Mouse (Mus musculus): ENCODE data around the gene Cpxm2.

The Cpxm2 gene

DNA sequence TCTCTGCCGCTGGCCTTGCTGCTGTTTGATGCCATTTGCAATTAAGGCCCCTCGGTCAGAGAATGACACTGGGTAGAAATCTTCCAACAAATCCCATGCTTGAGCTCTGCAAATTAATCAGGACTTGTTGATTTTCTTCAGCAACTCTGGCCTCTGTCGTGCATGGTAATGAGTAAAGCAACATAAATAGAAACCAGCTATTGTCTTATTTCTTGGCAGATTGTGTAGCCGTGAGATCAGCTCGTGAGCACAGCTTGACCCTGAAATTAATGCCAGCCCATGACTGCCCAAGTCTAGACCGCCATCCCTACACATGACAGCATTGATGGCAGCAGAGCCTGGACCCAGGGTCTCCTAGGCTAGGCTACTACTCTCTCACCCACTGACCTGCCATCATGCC, 25.9 kb downstream of the Cpxm2 start:
- no peak for DNase-seq

DNA sequence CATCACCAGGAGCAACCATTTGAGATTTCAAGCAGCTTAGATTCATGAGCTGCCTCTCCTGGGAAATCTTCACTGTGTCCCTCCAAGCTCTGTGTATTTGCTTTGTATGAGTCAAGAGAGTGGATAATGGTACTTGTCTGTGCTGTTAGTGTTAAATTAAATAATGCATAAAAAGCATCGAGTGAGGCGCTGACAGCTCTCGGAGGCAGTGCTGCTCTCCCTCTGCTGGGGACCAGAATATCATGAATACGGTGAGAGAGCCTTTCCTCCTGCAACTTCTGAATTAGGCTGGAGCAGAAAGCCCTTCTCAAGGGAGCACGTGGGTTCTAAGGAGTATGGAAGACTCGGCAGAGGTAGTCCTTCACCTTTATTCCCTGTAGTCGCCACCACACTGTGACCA, 29.6 kb downstream of the Cpxm2 start:
- no peak for DNase-seq

DNA sequence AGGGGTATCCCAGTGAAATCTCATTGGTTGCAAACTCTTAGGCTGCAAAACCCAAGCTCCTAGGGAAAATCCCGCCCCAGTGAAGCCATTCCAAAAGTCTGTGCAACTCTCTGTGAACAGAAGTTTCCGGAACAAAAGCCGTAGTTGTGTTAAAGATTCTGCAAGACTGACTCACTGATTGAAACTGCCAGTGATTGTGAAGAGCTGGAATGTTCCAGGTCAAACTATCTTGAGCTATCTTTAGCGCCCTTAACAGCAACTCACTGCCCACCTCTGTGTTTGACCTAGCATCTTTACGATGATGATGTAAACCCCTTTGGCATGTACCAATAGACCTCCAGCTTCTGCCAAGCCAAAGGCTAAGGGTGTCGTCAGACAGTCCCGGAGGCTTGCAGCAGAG, 31.3 kb downstream of the Cpxm2 start:
- no peak for DNase-seq

DNA sequence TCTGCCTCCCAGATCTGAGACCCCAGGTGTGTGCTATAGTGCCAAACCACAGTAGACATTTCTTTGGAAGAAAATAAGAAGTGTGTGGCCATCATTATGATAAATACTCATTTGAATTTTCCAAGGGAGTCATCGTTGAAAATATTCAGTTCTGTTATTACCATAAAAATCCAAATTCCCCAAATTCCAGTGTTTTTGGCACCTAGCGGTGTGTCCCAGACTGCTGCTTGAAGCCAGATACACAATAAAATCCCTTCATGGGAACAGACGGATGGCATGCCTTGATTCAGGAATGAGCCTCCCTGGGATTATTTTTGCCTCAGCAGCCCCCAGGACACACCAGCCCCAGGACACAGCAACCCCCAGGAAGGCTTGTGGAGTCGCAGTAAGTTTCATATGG, 34.7 kb downstream of the Cpxm2 start:
- no peak for DNase-seq

DNA sequence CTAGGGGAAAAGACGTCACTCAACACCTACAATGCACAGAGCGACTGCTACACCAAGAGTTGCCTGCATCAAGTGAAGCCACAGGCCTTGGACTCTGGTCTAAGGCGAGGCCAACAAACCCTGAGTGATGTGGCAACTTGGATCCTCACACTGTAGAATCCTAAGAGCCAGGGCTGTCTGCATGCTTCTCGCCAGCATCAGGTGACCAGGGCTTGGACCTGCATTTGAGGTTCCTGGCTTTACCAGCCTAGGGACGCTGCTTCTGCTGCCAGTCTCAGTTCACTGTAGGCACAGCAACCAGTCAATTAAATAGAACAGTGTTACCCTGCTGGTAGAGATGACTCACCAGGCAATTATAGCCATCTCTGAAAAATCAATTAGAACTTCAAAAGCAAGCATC, 42.8 kb downstream of the Cpxm2 start:
- no peak for DNase-seq

DNA sequence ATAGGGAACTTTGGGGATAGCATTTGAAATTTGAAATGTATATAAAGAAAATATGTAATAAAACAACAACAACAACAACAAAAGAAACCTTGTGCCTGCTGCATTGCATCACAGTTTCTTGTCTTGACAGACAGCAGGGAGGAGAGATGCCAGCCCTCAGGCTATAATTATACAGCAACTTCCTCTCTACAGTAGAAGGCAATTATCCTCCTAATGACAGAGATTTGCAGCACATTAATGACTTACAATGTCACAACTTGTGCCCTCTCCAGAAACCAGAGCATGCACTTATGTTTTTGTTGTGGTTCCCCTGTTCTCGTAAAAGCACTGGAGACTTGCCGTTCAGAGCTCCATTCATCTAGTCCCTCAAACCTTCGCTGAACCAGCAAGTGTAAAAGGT, 44.2 kb downstream of the Cpxm2 start:
- DNase-seq: no peak

DNA sequence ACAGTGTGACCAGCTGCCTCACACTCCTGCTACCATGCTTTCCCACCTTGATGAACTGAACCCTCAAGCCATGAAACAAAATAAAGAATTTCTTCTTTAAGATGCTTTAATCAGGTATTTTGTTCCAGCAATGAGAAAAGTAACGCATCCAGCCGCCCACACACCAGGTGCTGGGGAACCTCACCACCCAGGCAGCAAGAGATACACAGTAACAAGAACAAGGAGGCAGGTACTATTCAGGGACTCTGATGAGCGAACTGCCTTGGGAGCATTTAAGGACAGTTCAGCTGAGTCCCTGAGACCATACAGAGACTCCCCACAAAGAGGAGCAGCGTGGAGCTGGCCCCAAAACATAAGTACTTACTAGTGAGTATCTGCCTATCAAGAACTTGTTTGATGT, 47.6 kb downstream of the Cpxm2 start:
- no peak for DNase-seq

DNA sequence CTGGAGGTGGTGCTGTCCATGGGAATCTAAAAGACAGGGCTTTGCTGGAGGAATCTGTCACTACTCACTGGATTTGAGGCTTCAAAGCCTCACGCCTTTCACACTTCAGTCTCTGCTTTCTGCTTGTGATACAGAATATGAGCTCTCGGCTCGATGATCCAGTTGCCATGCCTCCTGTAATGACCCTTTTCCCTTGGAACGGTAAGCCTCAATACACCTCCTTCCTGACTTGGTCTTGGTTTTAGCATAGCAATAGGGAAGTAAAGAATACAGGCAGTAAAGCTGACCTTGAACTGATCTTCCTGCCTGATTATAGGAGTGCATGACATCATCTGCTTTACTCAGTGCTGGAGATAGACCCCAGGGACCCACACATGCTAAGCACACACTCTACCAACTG, 49.2 kb downstream of the Cpxm2 start:
- DNase-seq: no peak

DNA sequence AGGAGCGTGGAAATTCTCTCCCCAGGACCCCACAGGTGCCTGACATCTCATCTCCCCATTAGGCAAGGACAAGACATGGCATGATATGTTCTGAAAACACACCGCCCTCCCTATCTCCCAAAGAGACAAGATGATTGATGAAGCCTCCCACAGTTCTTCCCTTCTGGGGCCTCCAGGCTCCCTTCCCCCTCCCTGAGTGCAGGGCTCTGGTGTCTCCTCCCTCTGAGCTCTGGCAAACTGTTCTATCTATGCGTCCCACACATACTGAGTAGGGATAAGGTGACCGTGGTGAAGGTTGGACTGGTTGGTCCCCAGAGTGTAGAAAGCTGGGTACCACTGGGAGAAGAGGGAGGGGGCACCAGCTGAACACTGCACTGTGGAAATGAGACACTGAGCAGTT, 56.1 kb downstream of the Cpxm2 start:
- DNase-seq: no peak

DNA sequence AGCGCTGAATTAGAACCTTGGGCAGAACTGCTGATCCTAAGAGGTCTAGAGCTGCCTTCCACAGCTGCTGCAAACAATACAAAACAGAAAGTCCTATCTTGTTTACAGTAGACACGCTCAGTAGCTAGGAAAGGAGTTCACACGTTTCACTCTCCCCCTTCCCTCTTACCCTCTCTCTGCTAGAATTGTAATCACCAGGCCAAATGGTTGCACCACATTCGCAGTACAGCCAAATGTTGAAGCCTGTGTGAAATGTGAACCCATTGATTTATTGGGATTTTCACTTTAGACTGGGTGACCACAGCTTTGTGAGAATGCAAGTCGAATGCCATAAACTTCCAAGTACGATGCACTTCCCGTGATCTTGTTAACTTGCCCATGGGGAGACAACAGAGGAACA, 59.9 kb downstream of the Cpxm2 start:
- DNase-seq: no peak

DNA sequence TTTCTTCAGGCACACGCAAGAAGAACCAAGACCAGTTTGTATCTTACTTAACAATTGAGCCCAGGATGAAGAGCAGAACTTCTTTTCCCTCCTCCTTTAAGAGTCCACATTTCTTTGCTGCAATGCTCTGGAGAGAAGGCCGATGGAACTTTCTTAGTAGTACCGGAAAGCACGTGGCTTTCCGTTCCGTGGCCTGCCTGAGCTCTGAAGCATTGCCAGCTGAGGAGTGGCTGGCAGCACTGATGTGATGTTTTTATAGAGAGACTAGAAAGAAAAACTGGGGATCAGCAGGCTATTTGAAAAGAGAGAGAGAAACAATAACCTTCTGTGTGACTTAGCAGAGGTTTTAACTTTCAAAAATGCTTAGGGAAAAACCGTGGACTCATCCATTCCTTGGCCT, 63.0 kb downstream of the Cpxm2 start:
- DNase-seq: no peak

DNA sequence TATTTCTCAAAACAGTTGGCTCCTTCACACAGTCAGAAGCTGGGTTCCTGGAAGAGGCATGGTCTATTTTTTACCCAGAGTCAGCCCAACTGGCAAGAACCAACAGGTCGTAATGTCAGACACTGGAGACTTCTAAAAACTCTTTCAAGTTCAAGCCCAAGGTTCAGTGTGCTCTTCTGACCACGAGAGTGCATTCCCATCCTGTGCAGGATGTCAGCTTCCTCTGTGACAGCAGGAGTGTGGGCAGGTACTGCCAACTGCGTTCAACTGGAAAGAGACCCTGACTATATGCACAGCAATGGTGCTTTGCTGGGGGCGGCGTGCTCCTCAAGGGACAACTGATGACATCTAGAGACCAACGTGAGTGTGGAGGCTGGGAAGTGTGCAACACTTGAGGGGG, 65.9 kb downstream of the Cpxm2 start:
- DNase-seq: no peak

DNA sequence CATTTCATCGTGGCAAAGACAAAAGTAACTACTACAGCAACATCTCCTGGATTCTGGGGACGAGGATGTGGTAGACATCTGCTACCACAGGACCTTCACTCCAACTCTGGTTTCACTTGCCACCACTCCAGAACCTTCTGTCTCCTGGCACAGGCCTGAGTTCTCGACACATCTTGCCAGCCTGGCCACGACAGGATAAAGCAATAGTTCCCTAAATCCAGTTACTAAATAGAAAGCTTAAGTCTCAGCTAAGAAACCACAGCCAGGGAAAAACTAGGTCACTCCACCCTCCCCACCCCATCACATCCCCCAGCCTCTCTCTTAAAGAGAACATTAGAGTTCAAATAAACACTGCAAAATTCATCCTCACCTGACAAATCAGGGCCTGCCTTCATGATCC, 66.4 kb downstream of the Cpxm2 start:
- no peak for DNase-seq

DNA sequence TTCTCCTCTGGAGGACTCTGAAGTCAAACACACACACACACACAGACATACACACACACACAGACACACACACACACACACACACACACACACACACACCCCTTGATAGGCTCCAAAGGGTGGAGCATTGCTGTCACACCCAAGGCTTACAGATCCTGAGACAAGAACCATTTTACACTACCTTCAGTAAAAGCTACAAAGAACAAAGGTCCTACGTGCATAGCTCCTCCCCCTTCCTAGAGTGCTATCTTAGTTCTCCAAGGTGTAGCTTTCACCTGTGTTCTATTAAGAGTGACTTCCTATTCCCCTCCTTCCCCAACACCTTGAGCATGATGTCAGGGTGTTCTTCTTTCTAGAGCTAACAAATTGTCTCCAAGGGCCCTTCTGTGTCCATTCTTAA, 78.7 kb downstream of the Cpxm2 start:
- no peak for DNase-seq

DNA sequence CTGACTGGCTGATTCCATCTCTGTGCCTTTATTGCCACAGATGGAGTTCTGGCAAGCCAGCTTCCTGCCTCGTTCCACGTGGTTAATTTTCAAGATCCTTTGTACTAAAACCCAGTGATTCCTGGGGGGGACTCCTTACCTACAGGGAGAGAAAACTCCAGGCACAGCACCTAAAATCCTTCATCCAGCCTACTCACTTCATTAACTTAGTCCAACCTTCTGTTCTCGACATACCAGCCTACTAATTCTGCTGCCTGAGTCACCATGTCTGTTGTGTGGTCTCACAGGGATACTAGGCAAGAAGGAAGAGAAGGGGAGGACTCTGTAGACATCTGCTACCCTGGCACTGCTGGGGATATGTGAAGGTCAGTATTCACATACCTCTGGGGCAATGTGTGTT, 80.0 kb downstream of the Cpxm2 start:
- DNase-seq: no peak

DNA sequence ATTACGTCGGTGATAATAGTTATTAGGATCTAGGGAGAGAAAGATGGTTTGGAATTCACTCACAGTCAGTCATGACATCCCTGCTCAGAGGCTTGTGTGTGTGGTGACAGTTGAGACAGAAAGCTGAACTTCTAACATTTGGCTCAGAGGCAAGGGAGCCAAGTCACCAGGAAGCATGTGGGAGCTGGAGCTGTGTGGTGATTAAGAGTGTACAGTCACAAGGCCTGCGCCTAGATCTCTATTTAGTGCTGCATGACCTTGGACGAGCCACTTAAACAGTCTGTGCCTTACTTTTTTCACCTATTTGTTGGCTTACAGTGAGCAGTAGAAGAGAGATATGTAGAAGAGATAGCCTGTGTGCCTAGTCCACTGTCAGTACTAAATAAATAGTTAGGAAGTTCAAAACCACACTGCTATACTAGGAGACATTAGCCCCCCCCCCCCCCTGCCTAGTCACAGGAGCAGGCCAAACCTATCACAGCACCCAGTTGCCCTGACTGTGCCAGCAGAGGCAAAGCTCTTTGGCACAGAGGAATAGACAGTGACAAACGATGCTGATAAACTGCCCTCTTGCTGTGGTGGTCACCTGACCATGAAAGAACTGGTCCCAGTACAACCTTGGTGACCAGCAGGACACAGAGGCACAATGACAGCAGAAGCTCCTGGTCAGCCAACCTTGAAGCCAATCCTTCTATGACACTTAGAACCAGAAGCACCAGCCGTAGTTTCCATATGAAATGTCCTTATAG, 83.5 kb downstream of the Cpxm2 start:
- no peak for DNase-seq

DNA sequence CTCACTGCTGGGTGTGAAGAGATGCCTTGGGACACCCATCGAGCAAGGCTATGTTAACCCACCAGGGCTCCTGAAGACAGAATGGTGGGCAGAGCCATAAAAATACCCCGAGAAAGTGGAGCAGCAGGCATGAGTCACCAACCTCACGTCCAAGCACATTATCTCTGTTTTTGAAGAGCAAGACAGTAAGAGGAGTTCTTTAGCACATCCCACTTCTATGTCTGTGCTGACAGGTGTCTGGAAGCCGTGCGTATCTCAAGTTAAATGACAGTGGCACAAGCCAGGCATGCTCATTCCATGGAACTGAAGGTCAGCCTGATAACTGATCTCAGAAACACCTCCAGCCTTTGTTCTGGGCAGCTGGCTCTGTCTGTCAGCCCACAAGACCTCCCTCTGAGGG, 86.6 kb downstream of the Cpxm2 start:
- DNase-seq: no peak

DNA sequence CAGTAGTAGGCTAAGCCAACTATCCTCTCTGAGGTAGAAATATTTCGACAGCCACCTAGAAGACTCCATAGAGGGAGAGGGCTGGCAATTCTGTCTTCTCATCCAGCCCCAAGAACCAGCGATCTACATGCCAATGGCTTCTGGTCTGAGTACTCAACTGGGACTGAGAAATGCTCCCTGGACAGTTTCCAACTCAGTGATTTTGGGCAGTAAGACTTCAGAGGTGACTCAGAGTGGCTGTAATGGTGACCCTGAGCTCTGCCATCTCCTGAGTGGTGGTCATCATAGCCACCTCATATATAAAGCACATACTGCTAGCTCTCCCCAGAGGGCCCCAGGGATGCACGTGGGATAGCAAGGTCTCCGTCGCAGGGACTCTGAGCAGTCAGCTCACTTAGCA, 87.0 kb downstream of the Cpxm2 start:
- DNase-seq: no peak

DNA sequence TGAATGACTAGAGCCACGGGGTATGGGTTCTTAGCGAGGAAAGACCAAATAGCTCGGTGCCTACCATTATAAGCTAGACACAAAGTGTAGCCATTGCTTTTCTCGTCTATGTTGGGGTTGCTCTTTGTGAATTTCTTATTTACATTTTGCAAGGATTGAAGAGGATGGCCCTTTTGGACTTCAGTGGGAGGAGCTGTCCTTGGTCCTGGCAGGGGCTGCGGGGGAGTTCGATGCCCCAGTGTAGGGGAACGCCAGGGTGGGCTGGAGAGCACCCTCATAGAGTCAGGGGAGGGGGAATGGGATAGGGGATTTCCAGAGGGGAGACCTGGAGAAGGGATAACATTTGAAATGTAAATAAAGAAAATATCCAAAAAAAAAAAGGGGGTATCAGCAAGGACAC, 94.4 kb downstream of the Cpxm2 start:
- no peak for DNase-seq

DNA sequence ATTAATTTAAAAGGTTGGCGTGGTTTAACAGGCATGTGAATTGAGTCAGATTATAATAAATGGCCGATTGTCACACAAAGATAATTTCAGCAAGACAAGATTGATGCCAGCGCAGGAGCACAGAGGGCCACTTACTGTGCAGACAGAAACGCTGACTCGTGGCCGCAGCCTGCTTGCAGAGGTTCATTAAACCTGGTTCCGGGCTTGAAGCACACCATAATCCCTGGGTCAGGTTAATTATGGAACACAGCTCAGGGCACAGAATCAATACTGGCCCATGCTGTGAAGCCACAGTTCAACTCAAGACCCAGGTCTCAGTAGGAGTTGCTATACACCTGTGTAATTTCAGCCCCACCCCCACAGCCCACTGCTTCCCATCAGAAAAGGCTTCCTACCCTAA, 98.0 kb downstream of the Cpxm2 start:
- no peak for DNase-seq

DNA sequence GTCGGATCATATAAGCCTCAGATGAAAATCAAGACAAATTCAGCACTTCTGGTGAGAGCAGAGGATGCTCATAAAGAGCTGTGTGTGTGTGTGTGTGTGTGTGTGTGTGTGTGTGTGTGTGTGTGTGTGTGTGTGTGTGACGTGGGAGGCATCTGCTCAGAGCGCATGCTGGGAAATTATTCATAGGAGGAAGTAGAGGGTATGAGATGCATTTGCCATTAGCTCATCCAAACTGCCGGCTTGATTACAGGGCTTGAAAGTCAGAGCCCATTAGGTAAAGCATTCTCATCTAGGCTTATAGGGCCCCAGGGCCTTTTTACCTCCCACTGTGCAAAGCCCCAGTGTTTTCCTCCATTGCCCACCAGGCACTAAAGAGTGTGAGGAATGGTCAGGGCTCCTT, 107.9 kb downstream of the Cpxm2 start:
- DNase-seq: no peak

DNA sequence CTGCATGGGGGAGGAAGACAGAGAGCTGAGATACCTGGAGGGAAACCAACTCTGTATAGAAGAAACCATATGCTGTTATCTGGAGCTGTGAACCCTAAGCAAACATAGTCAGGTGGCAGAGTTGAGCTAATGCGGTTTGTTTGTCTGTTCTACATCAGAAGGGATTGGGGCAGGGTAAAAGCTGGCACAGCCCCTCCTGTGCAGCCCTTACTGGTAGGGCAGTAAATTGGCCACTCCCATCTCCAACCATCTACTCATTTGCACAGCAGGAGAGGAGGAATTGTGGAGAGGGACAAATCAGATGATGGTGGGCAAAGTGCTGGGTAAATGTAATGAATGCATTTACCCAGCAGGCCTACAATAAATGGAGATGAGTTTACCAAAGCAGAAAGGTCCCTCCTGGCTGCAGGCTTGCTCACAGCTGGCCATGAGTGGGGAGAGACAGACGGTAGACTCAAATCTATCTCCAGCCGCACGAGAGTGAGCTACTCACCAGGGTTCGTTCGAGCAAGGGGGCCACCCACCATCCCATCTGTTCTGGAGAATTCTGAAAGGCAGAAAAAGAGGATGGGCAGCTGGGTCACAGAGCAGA, 122.5 kb downstream of the Cpxm2 start:
- DNase-seq: no peak

DNA sequence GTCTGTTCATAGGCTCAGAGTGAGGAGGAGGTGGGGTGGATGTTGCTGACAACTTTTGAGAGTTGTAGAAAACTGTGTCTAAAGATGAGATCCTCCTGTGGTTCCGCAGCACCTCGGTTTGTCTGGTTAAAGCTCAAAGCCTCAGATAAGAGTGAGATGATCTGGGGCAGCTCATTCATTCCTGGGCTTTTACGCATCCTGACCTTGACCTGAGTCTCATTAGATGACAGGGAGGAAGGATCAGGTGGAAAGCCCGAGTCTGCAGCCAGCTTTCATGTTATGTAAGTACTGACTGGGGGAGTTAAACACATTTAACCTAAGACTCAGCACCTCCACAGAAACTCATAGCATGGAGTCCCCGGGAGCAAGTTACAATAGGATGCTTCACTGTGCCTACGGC, 127.9 kb downstream of the Cpxm2 start:
- DNase-seq: no peak

DNA sequence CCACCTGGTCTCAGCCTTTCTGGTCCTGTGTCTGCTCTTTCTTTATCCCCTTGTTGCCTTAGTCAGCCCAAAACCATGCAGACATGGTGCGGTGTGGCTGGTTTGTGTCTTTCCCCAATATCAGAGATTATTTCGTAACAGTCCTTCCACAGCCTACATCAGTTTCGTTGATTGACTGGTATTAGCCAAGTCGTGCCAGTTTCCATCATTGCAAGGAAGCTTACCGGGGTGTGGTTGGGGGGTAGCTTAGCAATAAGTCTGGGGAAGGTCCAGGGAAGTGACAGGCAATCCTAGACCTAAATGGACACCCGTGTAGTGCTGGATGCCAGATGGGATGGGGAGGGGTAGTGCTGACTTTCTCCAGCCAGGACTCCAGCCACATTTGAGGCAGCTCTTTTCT, 128.9 kb downstream of the Cpxm2 start:
- no peak for DNase-seq

DNA sequence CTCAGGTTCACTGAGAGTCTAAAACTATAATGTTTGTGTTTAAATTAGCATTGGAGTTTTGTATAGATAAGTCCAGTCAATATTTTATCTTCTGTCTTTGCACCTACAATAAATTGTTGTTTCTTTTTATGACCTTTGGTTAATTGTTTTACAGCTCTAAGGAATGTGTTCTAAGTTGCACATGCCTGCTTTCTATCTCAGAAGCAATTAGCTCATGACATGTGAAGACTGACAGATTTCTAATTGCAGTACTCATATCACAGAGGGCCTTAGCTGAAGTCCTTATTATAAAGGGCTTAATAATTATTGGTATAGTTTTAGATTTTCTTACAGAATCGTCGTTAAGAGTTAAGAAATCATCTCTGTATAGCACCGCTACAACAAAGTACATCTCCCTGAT, 138.6 kb downstream of the Cpxm2 start:
- no peak for DNase-seq

Measured in kidney, postnatal 25 days (tissue).